Mouse (Mus musculus): ENCODE measurements around the gene Fnbp4. TPM values are rescaled to one million over a fixed set of nuclear protein-coding genes. Genes with fewer than 3 reads are reported as not detected.

The Fnbp4 gene
- 30.2 and 30.3 TPM in 2 replicates for polyA plus RNA-seq (2015; fragmentation: Nextera tagmentation; extraction: Ambion mirVana)

GRCm38 (mm10) chr2:90745053-90745678 is at the start of gene Fnbp4:
Fnbp4 (plus strand) TSS chr2:90745370.

DNA sequence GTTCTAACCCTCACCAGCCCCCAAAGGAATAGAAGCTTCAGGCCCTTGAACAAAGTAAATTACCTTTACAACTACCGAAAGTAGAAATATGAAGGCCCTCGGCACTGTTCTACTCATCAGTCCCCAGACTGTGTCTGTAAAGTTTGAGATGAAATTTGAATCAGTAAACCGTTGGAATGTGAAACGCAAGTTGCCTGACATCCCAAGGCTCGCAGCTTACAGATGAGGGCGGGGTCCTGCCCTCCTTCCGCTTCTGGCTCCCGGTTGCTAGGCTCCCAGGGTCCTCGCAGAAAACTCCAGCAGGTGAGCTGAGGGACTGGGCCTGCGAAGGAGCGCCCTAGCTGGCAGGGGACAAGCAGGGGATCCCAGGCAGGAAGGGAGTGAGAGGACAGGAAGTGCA is 37.3 kb downstream of the Fnbp4 start, which contains the start of gene Agbl2:
Gene Agbl2, plus strand, starts transcription at position 270 of the 400 bp plus-strand sequence.

Other genes with a start within 250 kb of the Fnbp4 start
- gene Ptprj, start 164.7 kb upstream of the Fnbp4 start, polyA plus RNA-seq (2015; fragmentation: Nextera tagmentation; extraction: Ambion mirVana): 0.87 and 1.7 TPM in 2 replicates
- 7.7 and 9.2 TPM in 2 replicates for gene Nup160, start 68.2 kb upstream of the Fnbp4 start, polyA plus RNA-seq (2015; fragmentation: Nextera tagmentation; extraction: Ambion mirVana)
- 0.45 and 0.46 TPM in 2 replicates for gene Agbl2, start 37.4 kb downstream of the Fnbp4 start, polyA plus RNA-seq (2015; fragmentation: Nextera tagmentation; extraction: Ambion mirVana)
- gene Mtch2, start 101.8 kb downstream of the Fnbp4 start, polyA plus RNA-seq (2015; fragmentation: Nextera tagmentation; extraction: Ambion mirVana): 182 TPM in 2 replicates
- 15.2 and 18.3 TPM in 2 replicates for gene C1qtnf4, start 140.5 kb downstream of the Fnbp4 start, polyA plus RNA-seq (2015; fragmentation: Nextera tagmentation; extraction: Ambion mirVana)
- gene Kbtbd4, start 159.4 kb downstream of the Fnbp4 start, polyA plus RNA-seq (2015; fragmentation: Nextera tagmentation; extraction: Ambion mirVana): 15.1 and 15.8 TPM in 2 replicates
- 403 and 405 TPM in 2 replicates for gene Ndufs3, start 159.5 kb downstream of the Fnbp4 start, polyA plus RNA-seq (2015; fragmentation: Nextera tagmentation; extraction: Ambion mirVana)
- 36.5 and 40.4 TPM in 2 replicates for gene Celf1, start 195.0 kb downstream of the Fnbp4 start, polyA plus RNA-seq (2015; fragmentation: Nextera tagmentation; extraction: Ambion mirVana)